Mouse (Mus musculus) layer of hippocampus, postnatal 10 days (tissue): ENCODE measurements around the gene Peli2. TPM values are rescaled to one million over a fixed set of nuclear protein-coding genes. Genes with fewer than 3 reads are reported as not detected.
A peak's percentile ranks its signal among the peaks of the same experiment; 100 is the strongest.

Source experiments
- DNase-seq, 2 experiments: peaks; one replicate each; pipeline ENCODE4 v3.0.0; 2021; ENCODE audit warnings: low spot score in 2 of 2
- total RNA-seq, 2 experiments: library from RNA; stranded (reverse); gene quantifications; 2 replicates each; pipeline ENCODE4 v1.2.3; 2021

Gene Peli2
- total RNA-seq, 2 experiments from 2014 or later, result 20.4 to 23.5 TPM

GRCm38 (mm10) chr14:48213593-48213992 lies 93.0 kb downstream of the Peli2 start:
- no peak for DNase-seq

GRCm38 (mm10) chr14:48222051-48222450 lies 101.4 kb downstream of the Peli2 start:
- DNase-seq, result no peak

DNA sequence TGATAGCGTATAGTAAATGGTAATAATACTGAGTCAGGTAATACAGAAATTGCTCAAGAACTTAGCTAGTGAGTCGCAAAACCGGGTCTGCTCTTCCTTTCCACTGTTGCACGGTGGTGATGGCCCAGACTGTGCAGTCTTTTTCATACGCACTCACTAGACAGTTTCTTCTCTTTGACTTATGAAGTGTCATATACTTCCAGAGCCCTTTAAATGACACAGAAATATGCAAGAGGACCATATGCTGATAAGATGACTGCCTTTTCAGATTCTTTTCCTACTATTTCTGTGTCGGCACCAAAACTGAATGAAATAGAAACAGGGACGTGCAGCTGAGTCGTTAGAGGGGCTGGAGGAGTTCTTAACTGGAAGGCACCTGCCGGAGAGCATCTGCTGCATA lies 102.1 kb downstream of the Peli2 start:
- no peak for DNase-seq

DNA sequence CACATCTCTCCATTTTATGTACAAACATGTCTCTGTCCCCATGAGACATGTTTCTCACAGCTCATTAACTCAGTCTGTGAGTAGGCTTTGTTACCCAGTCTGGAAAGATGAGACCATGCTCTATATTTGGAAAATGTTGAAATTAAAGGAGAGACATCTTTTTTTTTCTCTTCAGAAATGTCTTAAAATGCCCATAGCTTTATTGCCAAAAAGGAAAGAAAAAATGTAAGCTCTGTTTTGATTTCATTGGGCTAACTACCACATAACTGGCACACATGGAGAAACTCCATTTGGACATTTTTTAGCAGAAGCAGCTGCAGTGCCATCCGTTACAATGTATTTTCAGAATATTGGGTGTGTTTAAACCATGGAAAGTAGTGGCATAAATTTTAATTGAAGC lies 103.6 kb downstream of the Peli2 start:
- no peak for DNase-seq

GRCm38 (mm10) chr14:48224861-48225300 lies 104.3 kb downstream of the Peli2 start:
- no peak for DNase-seq

DNA sequence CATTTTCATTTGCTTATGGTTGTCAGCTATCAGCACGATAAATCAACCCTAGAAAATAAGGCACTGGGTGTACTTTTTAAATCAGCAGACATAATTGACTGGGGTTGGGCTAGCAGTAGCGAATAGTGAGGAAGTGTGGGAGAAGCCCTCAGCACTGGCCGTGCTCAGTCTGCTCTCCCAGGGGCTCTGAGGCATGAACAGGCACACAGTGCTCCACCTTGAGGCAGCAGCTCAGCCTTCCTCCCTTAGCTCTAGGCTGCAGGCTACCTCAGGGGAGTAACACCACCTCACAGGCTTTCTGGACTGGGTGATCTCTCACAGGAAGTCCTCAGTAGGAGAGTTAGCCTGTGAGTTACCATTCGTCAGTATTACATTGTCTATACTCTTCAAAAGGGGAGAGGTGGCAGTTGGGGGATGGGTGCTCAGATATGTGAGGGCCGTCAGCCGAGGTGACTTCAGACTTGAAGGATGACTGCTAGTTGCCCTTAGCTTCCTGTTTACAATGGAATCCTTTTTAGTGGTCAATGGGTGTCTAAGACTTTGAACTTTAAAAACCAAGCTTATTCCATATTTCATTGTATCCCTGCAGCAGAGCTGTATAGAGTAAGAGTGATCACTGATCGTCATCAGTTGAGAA lies 105.3 kb downstream of the Peli2 start:
- no peak for DNase-seq

DNA sequence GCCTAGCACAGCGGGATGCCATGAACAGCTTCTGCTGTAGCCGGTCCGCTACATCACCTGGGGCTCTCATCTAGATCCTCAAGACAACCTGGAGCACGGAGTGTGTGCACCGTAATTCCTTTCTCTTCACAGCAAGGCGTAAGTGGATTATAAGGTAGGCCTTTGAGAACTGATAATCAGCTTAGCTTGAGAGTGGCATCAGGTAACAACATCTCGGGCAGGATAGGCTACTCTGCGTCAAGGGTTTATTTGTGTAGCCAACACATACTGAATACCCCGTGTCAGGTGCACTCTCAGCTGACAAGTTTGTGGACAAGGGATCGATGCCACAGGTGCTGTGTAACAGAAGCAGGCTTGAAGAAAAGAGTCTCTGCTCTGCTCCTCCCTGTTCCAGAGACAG lies 106.1 kb downstream of the Peli2 start:
- no peak for DNase-seq

GRCm38 (mm10) chr14:48234785-48235519 lies 114.3 kb downstream of the Peli2 start:
- no peak for DNase-seq

GRCm38 (mm10) chr14:48241335-48241734 lies 120.7 kb downstream of the Peli2 start:
- DNase-seq, result no peak

- peak; percentile 29 to 36 for DNase-seq
Measured at GRCm38 (mm10) chr14:48246236-48246635, 125.6 kb downstream of the Peli2 start.

- no peak for DNase-seq
Measured at GRCm38 (mm10) chr14:48246963-48247362, 126.3 kb downstream of the Peli2 start.

DNA sequence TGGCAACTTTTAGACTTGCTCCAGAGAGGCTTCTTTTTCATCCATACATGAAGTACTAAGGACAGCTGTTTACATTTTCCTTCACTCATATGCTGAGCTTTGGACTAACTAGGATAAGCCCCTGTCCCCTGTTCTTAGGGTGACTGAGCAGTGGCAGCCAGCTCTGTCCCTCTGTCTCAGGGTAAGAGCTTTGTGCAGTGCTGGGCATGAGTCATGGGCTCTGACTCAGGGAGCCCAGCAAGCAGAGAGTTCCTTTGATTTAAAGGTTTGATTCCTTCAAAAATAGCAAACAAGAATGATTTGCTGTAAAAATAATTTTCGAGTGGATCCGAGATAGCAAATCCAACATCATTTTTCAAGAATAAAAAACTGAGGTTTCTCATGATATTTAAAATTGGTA lies 128.8 kb downstream of the Peli2 start:
- DNase-seq, result no peak

DNA sequence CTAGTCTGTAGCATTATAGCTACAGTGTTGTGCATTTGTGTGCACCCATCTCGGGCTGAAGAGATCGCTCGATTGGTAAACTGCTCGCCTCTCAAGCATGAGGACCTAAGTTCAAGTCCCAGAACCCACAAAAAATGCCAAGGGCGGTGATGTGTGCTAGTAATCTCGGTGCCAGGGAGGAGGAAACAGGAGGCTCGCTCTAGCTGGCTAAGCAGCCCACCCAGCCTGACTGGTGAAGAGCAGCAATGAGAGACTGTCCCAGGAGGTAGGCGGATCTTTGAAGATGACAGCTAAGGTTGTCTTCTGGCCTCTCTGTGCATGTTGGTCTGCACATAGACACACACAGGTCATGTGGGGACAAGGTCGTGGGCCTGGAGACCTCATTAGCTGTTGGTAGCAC lies 129.3 kb downstream of the Peli2 start:
- no peak for DNase-seq

GRCm38 (mm10) chr14:48251381-48251979 lies 130.9 kb downstream of the Peli2 start:
- DNase-seq, result no peak

DNA sequence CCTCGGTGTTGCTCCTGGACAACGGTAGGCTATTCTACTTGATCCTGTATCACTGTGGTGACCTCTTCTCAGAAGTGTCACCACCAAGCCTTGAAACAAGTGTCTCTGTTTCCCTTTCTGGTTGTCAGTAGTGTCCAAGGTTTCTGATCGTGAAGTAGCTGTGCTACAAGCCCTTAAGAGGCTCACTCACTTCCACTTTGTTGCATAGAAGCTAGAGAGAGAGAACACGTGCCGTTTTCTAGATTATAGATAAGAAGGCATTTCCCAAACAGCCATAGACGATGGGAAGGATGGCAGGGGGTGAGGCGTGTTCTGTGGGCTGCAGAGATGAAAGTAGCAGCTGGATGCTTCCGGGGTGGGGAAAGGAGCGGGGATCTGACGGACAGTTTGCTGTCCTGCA lies 132.6 kb downstream of the Peli2 start:
- DNase-seq, result no peak

DNA sequence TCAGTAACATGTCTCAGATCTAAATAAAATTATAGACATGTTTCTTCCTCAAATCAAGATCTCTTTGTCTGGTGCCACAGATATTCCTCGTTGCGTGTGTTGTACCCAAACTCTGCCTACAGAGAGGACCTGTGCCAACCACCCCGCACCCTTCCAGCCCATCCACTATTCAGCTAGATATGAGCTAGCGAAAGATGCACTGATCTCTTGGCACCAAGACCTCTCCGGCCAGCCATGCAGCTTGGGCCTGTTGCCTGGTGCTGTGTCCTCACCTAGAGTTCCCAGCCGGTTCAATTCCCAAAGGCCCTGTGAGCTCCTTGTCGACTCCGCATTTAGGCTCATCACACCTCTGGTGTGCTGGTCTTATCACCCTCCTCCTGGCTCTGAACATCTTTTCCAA lies 134.1 kb downstream of the Peli2 start:
- DNase-seq, result no peak

DNA sequence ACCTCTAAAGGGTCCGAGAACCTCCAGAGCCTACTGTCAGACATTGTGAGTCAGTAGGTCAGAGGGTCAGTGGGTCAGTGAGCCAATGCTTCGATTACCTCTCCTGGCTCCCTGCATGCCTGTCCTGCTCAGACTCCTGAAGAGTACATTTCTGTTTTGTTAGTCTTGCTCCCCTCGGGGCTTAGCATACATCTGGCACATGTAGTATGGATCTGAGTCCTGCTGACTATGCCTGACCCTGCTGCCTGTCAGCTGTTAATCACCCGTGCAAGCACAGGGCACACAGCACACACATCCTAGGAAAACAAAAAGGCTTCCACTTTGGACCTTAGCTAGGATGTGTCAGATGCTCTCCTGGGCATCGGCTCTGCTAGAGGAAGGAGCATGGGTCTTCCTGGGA lies 134.7 kb downstream of the Peli2 start:
- DNase-seq, result no peak

DNA sequence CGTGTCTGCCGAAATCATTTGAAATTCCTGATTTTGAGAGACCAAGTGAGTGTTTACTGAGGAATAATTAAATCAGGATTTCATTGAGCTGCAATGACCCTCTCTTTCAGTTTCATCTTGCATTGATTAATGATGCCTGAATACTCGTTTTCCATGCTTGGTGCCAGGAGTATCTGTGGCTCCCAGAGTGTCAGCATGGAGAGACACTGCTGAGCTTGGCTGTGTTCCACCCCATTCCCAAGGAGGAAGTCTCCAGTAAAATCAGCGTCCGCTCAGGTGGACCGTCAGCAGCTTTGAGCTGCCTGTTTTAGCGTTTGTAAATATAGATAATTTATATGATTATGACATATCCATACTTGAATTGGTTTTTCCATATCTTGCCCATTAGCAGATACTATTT lies 137.1 kb downstream of the Peli2 start:
- no peak for DNase-seq

DNA sequence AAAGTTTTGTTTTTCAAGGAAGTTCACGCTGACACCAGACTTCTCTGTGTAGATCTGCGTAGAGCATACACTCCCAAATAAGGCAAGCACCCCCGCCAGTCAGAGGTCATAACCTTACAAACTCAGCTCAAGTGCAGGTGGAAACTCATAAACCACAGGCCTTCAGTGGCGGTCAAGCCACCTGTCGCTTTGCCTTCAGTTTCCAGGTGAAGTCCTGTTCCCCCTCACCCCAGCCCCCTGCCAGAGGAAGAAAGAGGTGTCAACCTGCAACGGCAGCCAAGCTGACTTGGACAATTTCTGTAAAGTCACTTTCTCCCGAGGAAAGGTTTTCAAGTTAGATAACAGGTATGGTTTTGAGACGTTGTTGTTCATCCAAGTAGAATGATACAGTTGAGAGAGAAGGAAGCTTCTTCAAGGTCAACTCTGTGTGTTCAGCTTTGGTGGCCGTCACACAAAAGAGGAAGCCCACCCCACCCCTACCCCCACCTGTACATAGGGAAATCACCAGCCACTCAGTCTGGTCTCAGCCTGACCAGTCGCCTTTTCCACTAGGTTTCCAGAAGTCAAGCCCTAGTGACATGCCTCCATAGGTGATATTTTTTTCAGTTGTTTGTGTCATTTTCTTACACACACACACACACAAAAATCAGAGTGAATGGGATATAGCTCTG lies 138.2 kb downstream of the Peli2 start:
- no peak for DNase-seq

GRCm38 (mm10) chr14:48263146-48263545 lies 142.5 kb downstream of the Peli2 start:
- no peak for DNase-seq

DNA sequence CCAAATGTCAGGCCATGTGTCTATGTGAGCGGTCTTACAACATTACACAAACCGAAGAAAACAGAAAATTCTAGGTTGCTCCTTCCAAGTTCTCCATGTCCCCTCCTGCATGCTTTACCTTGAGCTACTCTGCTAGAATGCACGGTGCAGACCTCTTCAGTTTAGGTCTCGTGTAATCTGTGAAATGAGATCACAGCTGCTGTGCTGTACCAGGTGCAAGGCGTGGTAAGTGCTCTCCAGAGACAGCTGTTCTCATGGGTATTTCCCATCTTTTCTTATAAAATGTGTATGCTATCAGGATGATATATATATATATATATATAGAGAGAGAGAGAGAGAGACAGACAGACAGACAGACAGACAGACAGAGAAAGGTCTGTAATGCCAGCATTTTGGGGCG lies 146.1 kb downstream of the Peli2 start:
- no peak for DNase-seq

GRCm38 (mm10) chr14:48278291-48278690 lies 157.7 kb downstream of the Peli2 start:
- no peak for DNase-seq
